Mouse (Mus musculus) ES-E14 (cell line): ENCODE data around the gene Rsg1. TPM values are rescaled to one million over a fixed set of nuclear protein-coding genes. Genes with fewer than 3 reads are reported as not detected.
A peak's percentile ranks its signal among the peaks of the same experiment; 100 is the strongest.

Experiments
- DNase-seq: peaks from one replicate; pipeline ENCODE4 v3.0.0-alpha.2; 2013; ENCODE audit warnings: low read depth, low spot score
- H3K27ac ChIP-seq: 2 replicates; pipeline ENCODE4 v1.5.1; 2012; ENCODE audit warnings: low read depth, mild to moderate bottlenecking, low read length, moderate library complexity, mixed read lengths; ENCODE audit not compliant: poor library complexity, insufficient read depth, severe bottlenecking
- H3K36me3 ChIP-seq: 2 replicates; pipeline ENCODE4 v1.6.1; 2012; ENCODE audit warnings: mild to moderate bottlenecking, low read length, moderate library complexity, mixed read lengths; ENCODE audit not compliant: control insufficient read depth, poor library complexity, insufficient read depth, severe bottlenecking
- H3K4me1 ChIP-seq, 2 experiments: fragments of 150-350 bp in 1 of 2; sonication (generic) in 1 of 2; 2 replicates each; pipeline ENCODE4 v1.6.1; 2012; ENCODE audit warnings: low read length in 2 of 2, mild to moderate bottlenecking in 1 of 2, mixed read lengths in 1 of 2; ENCODE audit not compliant: control insufficient read depth in 2 of 2, insufficient read depth in 2 of 2, poor library complexity in 1 of 2
- H3K4me3 ChIP-seq, 2 experiments: fragments of 150-350 bp in 1 of 2; sonication (generic) in 1 of 2; 2 replicates each; pipeline ENCODE4 v1.5.1; 2012; ENCODE audit warnings: low read length in 2 of 2, low read depth in 1 of 2, mild to moderate bottlenecking in 1 of 2, mixed read lengths in 1 of 2; ENCODE audit not compliant: insufficient read depth in 1 of 2, poor library complexity in 1 of 2, severe bottlenecking in 1 of 2
- H3K9ac ChIP-seq: 2 replicates; pipeline ENCODE4 v1.6.1; 2012; ENCODE audit warnings: low read depth, mild to moderate bottlenecking, low read length, mixed read lengths; ENCODE audit not compliant: poor library complexity, insufficient read depth, severe bottlenecking
- H3K9me3 ChIP-seq: fragments of 150-350 bp; sonication (generic); 2 replicates; pipeline ENCODE4 v1.6.1; 2012; ENCODE audit warnings: low read depth, mild to moderate bottlenecking, low read length; ENCODE audit not compliant: control insufficient read depth, insufficient read depth
- CHD2 ChIP-seq: IDR thresholded peaks from 2 replicates; pipeline ENCODE4 v1.6.1; 2014; ENCODE audit warnings: mild to moderate bottlenecking, low read depth, low read length, inconsistent platforms
- HCFC1 ChIP-seq: IDR thresholded peaks from 2 replicates; pipeline ENCODE4 v1.6.1; 2012; ENCODE audit warnings: low read length, inconsistent platforms, borderline replicate concordance; ENCODE audit not compliant: insufficient read depth
- MAFK ChIP-seq: IDR thresholded peaks from 2 replicates; pipeline ENCODE4 v1.6.1; 2014; ENCODE audit warnings: mild to moderate bottlenecking, low read depth, low read length, inconsistent platforms; ENCODE audit not compliant: insufficient read depth
- ZC3H11A ChIP-seq: IDR thresholded peaks from 2 replicates; pipeline ENCODE4 v1.6.1; 2012; ENCODE audit warnings: low read depth, mild to moderate bottlenecking, inconsistent platforms, low read length, borderline replicate concordance
- ZNF384 ChIP-seq: IDR thresholded peaks from 2 replicates; pipeline ENCODE4 v1.6.1; 2012; ENCODE audit warnings: low read depth, low read length, inconsistent platforms
- in situ Hi-C, 2 experiments: fragments of 600-800 bp; cut with MboI; formaldehyde crosslinking; loops; one replicate each; pipeline ENCODE4 v1.15.1; 2025; ENCODE audit warnings: low sequenced_read_pairs in 2 of 2, inconsistent platforms in 1 of 2; ENCODE audit not compliant: unreplicated experiment in 2 of 2
- total RNA-seq: library from RNA; depleted of rRNA; stranded (reverse); fragments of 300-350 nt; gene quantifications from 2 replicates; pipeline ENCODE4 v1.2.3, GENCODE M21; 2012; rRNA removed

Gene Rsg1
- total RNA-seq, 1 experiment = 2.9 TPM

DNA sequence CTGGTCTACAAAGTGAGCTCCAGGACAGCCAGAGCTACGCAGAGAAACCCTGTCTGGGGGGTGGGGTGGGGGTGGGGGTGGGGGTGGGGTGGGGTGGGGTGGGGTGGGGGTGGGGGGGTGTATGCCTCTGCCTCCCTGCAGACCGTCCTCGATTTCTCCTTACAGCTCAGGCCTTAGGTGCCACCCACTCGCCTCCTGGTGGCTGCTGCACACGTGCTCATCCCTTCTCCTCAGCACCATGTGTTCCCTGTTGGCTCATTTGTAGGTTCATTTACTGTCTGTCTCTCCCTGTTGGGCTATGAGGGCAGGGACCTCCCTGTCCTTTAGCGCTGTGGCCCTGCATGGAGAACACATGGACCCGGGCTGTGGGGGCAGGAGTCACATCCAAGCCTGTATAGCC lies 57.5 kb downstream of the Rsg1 start:
- no peak for DNase-seq

DNA sequence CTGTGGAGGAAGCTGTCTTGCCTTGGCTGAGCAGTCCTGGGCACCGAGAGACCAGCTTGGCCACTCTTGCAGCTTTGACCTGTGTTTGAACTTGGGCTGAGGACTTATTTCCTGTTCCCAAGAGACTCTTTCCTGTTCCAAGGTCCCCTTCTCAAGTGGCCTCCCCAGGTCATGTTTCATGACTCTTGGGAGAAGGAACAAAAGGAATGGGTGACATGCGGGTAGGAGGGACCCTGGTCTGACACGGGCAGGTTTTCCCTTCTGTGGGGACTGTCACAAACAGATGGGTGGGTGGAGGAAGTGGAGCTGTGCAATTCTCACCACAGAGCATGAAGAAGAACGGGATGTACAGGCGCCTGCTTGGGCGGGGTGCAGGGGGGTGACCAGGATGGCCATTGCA lies 58.0 kb downstream of the Rsg1 start:
- Histone ChIP-seq H3K27ac (0 out of 2 replicates have a peak overlapping the region, but pooled peaks have one; percentile 24), H3K4me3 (no peak overlapping the region), H3K9me3 (no peaks in the 10 kb centered on the region), H3K9ac (peak overlapping the region; percentile 49; the same call in 1 of the 2 replicates), H3K36me3 (no peaks in the 10 kb centered on the region), H3K4me1 (peaks cover 7 to 39% of the 10 kb centered on the region in 2 experiments)
- no peak for DNase-seq
- TF ChIP-seq HCFC1 = no peak
- no peak for TF ChIP-seq ZNF384
- TF ChIP-seq MAFK = no peak
- no peak for TF ChIP-seq CHD2
- no peak for TF ChIP-seq ZC3H11A
- in situ Hi-C loops = no loop called here

More for the DNA sequence above, 57.5 kb downstream of the Rsg1 start:
- no peaks in the 10 kb centered on the region for H3K9me3 ChIP-seq
- H3K27ac ChIP-seq = 0 out of 2 replicates have a peak overlapping the region, but pooled peaks have one; percentile 24
- in situ Hi-C loops = no loop called here
- TF ChIP-seq ZC3H11A (no peak), CHD2 (no peak)
- H3K9ac ChIP-seq = peak overlapping the region; percentile 49; the same call in 1 of the 2 replicates
- H3K4me1 ChIP-seq = peaks cover 7 to 38% of the 10 kb centered on the region in 2 experiments
- no peak overlapping the region for H3K4me3 ChIP-seq
- no peaks in the 10 kb centered on the region for H3K36me3 ChIP-seq

DNA sequence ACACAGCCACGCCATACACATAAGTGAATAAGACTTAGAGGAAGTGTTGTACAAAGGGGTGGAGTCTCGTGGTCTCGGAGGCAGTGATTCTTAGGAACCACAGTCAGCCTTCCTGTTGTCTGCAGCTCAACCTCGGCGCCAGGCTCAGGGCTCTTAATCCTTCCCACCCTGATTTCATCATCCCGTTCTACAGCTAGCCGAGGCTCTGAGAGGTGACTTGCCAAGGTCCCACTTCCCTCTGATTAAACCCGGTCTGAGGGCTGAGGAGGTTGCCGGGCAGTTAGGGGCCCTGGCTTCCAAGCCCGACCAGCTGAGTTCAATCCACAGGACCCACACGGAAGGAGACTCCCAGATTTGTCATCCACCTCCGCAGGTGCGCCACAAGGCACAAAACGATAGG lies 59.1 kb downstream of the Rsg1 start:
- Histone ChIP-seq H3K36me3 (no peaks in the 10 kb centered on the region), H3K27ac (no peak overlapping the region), H3K4me1 (peaks cover 7 to 47% of the 10 kb centered on the region in 2 experiments), H3K9me3 (no peaks in the 10 kb centered on the region), H3K9ac (peak overlapping the region; percentile 42; the same call in 1 of the 2 replicates), H3K4me3 (peak overlapping the region; percentile 27 to 30)
- in situ Hi-C loops = no loop called here
- DNase-seq = no peak
- no peak for TF ChIP-seq HCFC1
- TF ChIP-seq ZNF384 = no peak
- no peak for TF ChIP-seq MAFK

DNA sequence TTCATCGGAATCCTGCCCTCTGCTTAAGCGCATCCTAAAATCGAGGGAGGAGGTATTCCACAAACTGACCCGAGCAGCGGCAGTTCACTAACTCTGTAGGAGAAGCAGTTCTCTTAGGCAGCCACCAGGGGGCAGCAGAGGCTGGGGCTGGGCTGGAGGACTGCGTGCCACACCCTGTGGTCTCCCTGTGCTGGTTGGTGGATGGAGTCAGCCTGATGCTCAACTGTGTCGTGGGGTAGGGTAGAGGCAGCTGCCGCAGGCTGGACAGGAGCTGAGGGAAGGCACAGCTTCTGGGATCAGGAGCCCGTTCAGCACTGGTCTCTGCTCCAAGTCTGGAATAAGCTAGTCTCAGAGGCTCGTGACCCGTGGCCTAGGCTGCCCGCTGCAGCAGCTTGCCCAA lies 59.5 kb downstream of the Rsg1 start:
- peak; percentile 91 for DNase-seq
- H3K9me3 ChIP-seq = no peaks in the 10 kb centered on the region
- no peak for TF ChIP-seq ZNF384
- TF ChIP-seq CHD2 = no peak
- peak; percentile 92; the same call in 1 of the 2 replicates for TF ChIP-seq ZC3H11A
- H3K4me3 ChIP-seq = peak overlapping the region; percentile 27 to 30; a peak in 3 of 4 replicates
- no peaks in the 10 kb centered on the region for H3K36me3 ChIP-seq
- in situ Hi-C loops = no loop called here
- H3K27ac ChIP-seq = no peak overlapping the region
- peaks cover 7 to 51% of the 10 kb centered on the region in 2 experiments for H3K4me1 ChIP-seq
- peak overlapping the region; percentile 42; the same call in 1 of the 2 replicates for H3K9ac ChIP-seq

DNA sequence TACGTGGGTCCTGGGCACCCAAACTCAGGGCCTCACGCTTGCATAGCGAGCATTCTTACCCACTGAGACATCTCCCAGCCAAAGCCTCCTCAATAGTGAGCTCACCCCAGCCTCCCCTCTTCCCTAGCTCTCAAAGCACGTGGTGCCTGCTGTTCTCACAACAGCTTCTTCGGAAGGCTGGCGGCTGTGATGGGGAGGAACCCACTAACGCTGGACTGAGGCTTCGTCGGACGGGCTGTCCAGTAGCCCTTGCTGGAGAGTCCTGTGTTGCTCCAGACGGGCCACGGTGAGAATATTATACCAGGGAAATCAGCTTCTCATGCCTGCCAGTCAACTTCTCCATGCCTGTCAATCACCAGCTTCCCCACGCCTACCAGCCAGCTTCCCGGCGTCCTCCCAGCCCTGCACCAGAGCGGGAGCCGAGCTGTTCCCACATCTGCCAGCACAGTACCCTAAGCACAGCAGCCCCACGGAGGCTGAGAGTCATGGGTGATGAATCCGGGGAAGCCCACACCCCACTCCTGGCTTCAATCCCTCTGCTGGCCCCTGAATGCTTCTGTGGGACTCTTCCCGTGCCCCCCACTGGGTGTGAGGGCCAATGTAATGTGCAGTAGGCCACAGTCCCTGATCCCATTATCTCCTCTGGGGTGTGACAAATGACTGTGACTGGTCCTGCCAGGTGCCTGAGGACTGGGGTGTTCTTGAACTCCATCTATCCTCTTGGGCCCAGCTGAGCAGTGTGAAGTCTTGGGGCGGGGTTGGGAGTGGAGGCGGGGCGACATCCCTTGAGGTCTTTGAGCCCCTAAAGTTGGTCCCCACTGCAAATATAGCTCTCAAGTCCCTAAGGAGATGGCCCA lies 61.0 kb downstream of the Rsg1 start:
- Histone ChIP-seq H3K4me3 (no peak overlapping the region), H3K9ac (peak overlapping the region; percentile 33; the same call in 1 of the 2 replicates), H3K4me1 (peaks cover 10 to 56% of the 10 kb centered on the region in 2 experiments), H3K27ac (no peak overlapping the region; the same call in 1 of the 2 replicates), H3K9me3 (no peaks in the 10 kb centered on the region), H3K36me3 (no peaks in the 10 kb centered on the region)
- TF ChIP-seq ZNF384 (no peak), HCFC1 (no peak), ZC3H11A (no peak), CHD2 (no peak), MAFK (no peak)
- in situ Hi-C loops = loop anchor here in 1 of 2 experiments (5.0 kb wide), 1 partner anchor 88 kb away; no protein-coding TSS in a partner anchor
- no peak for DNase-seq

Other genes with a start within 250 kb of the Rsg1 start
- 31.1 and 48.9 TPM in 2 replicates for gene Atp13a2, start 227.1 kb upstream of the Rsg1 start, total RNA-seq
- 1.4 and 1.5 TPM in 2 replicates for gene Mfap2, start 203.5 kb upstream of the Rsg1 start, total RNA-seq
- 15.2 and 33.2 TPM in 2 replicates for gene Crocc, start 153.4 kb upstream of the Rsg1 start, total RNA-seq
- gene Necap2, start 135.6 kb upstream of the Rsg1 start, total RNA-seq = 28.3 and 36.3 TPM in 2 replicates
- 0.21 and 0.27 TPM in 2 replicates for gene Spata21, start 125.6 kb upstream of the Rsg1 start, total RNA-seq
- gene Szrd1, start 74.2 kb upstream of the Rsg1 start, total RNA-seq = 46.2 and 64.6 TPM in 2 replicates
- gene Fbxo42, start 66.0 kb upstream of the Rsg1 start, total RNA-seq = 14.0 and 14.5 TPM in 2 replicates
- 1.7 and 2.3 TPM in 2 replicates for gene Arhgef19, start 25.5 kb downstream of the Rsg1 start, total RNA-seq
- 256 and 507 TPM in 2 replicates for gene Epha2, start 87.3 kb downstream of the Rsg1 start, total RNA-seq
- 2.3 and 2.5 TPM in 2 replicates for gene Fam131c, start 154.3 kb downstream of the Rsg1 start, total RNA-seq
- gene Clcnka, start 184.8 kb downstream of the Rsg1 start, total RNA-seq = 0.62 and 0.79 TPM in 2 replicates
- 1.6 and 4.5 TPM in 2 replicates for gene Clcnkb, start 202.1 kb downstream of the Rsg1 start, total RNA-seq
- gene Hspb7, start 206.8 kb downstream of the Rsg1 start, total RNA-seq = not detected in 2 replicates
- not detected in 2 replicates for gene Srarp, start 222.1 kb downstream of the Rsg1 start, total RNA-seq
- gene Zbtb17, start 230.7 kb downstream of the Rsg1 start, total RNA-seq = 30.1 and 37.3 TPM in 2 replicates